Mouse (Mus musculus) kidney, postnatal 14 days (tissue): ENCODE measurements at regions not wholly inside any gene's neighbourhood (a gene's known extent, or its start where the extent isn't known, plus 50 kb on each side); places are given as distances from the start of the nearest gene placed in this dataset.

Experiments used
- DNase-seq: peaks from one replicate; pipeline ENCODE4 v3.0.0; 2022; ENCODE audit warnings: mixed read lengths

GRCm38 (mm10) chr5:111659229-111659628 is 74.5 kb upstream of the Gm26897 start:
- DNase-seq, result no peak

DNA sequence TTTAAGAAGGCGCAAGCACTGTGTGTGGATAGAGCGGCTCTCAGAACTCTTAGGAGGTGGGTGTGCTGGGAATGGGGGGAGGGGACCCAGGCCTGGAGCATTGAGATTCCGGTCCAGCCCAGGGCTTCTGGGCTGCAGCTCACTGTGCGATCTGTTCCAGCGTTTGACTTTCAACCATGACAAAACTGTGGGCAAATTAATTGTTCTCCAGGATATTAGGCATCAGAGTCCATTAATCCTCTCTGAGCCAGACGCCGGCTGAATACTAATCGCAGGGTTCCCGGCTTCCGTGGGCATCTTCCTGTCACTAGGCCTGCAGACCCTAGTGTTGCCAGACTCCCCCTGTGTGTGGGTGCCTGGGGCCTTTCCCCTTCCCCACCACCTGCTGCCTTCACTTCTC is 73.3 kb upstream of the Gm26897 start:
- no peak for DNase-seq

GRCm38 (mm10) chr5:111660968-111661367 is 72.8 kb upstream of the Gm26897 start:
- no peak for DNase-seq

- DNase-seq, result peak; percentile 30
These were observed 71.8 kb upstream of the Gm26897 start for GRCm38 (mm10) chr5:111661971-111662370.

- DNase-seq, result no peak
These were observed 69.9 kb upstream of the Gm26897 start for GRCm38 (mm10) chr5:111663831-111664230.

DNA sequence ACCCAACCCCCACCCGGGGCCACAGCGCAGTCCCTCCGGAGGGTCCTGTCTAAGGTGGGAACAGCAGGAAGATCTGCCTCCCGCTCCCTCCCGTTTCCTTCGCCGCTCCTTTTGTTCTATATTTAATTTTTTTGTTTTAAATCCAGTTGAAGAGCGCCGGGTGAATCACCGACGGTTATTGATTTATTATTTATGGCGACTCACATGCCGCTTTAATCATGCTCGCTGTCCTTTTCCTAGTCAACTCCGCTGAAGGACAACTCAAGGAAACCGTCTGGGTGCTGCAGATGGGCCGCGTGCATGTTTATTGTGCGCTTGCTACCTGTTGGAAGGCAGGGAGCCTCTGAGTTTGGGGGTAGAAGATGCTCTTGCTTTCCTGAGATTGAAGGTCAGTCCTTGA is 68.3 kb upstream of the Gm26897 start:
- DNase-seq, result no peak

GRCm38 (mm10) chr5:111666007-111666406 is 67.7 kb upstream of the Gm26897 start:
- no peak for DNase-seq

DNA sequence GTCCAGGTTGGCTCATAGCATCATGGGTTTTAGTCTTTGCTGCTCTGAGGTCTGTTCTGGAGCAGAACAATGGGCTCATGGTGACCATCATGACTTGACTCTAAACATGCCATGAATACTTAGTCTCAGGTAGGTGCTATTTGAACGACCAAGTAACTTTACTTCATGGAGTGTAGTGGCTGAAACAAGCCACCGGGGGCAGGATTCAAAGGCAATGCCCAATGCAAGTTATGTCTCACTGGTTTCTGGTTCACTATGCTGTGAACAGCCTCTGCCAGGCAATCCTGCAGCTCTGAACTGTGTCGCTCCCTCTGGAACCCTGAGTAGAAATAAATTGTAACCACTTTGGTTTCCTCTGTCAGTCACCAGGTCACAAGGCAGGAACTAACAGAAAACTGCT is 65.8 kb upstream of the Gm26897 start:
- DNase-seq, result no peak

GRCm38 (mm10) chr5:111669139-111669538 is 64.6 kb upstream of the Gm26897 start:
- no peak for DNase-seq

GRCm38 (mm10) chr5:111671762-111672161 is 62.0 kb upstream of the Gm26897 start:
- DNase-seq, result no peak

DNA sequence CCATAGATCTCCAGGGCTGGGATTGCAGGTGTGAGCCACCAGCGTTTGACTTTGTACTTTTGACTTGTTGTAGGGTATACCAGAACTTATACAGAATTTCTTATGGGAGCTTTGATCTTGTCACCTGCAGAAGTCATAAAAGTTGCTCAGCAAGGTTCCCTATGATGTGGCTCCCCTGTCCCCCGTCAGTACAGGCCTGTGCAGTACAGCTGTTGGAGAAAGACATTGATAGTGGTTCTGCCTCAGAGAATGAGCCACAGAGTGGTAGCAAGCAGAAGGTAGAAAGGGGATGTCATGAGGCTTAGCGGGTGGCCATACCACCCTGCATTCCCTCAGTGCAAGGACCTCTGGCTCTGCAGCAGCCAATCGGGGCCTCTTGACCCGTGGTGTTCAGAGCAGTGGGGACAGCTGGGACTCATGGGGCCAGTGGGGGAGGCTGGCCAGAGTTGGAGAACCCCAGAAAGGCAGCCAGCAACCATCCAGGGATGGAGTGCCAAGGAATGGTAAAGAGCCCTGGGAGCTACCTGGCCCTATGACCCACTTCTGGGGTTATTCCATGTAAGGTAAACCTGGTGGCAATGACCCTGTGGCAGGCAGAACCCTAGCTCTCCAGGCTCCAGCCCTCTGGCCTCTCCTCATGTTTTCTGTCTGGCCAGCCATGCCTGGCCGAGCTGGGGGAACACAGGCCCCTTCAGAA is 58.6 kb upstream of the Gm26897 start:
- no peak for DNase-seq

- DNase-seq, result peak; percentile 91
These were observed 58.0 kb upstream of the Gm26897 start for GRCm38 (mm10) chr5:111675673-111676261.

GRCm38 (mm10) chr5:111677847-111678311 is 55.8 kb upstream of the Gm26897 start:
- no peak for DNase-seq

DNA sequence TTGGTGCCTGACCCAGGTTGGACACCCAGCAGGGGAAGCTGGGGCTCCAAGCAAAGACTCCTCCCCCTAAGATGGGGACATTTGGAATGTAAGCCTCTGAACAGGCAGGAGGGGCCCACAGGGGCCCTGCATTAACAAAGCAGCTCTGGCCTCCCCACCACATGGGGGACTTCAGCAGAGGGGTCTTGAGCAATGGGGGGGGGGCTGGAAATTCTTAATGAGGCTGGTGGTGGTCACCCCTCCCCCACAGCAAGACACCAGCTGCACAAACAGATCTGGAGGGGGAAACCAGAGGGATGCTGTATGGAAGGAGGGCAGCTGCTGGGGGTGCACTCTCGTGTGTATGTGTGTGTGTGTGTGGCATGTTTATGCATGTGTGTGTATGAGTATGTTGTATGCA is 55.2 kb upstream of the Gm26897 start:
- DNase-seq, result no peak

GRCm38 (mm10) chr5:111681362-111682028 is 52.2 kb upstream of the Gm26897 start:
- no peak for DNase-seq

- DNase-seq, result peak; percentile 53
These were observed 50.8 kb upstream of the Gm26897 start for GRCm38 (mm10) chr5:111682899-111683298.
